Mouse (Mus musculus): ENCODE data around the gene Ammecr1. TPM values are rescaled to one million over a fixed set of nuclear protein-coding genes. Genes with fewer than 3 reads are reported as not detected.

The Ammecr1 gene
- polyA plus RNA-seq, 1 experiment from 2014 or later, result 11.0 TPM

GRCm38 (mm10) chrX:142972443-142972970, 6.0 kb upstream of the Ammecr1 start:
- 48% methylated on average over 7 of the region's 7 CpGs for WGBS

GRCm38 (mm10) chrX:142971759-142972158, 5.2 kb upstream of the Ammecr1 start:
- 83% methylated on average over 3 of the region's 3 CpGs for WGBS
- no peak overlapping the region for H3K9ac ChIP-seq

More at GRCm38 (mm10) chrX:142972443-142972970, 6.0 kb upstream of the Ammecr1 start:
- H3K9ac ChIP-seq, result no peak overlapping the region
- no peak overlapping the region for H3K4me3 ChIP-seq (replicated peaks)
- no peak overlapping the region for H3K27ac ChIP-seq
- no peaks in the 10 kb centered on the region for H3K9me3 ChIP-seq
- ATAC-seq, result peak; percentile 53; the same call in 1 of the 2 replicates
- no peaks in the 10 kb centered on the region for H3K4me1 ChIP-seq (replicated peaks)
- no peaks in the 10 kb centered on the region for H3K27me3 ChIP-seq (replicated peaks)
- H3K4me2 ChIP-seq (replicated peaks), result no peak overlapping the region
- no peaks in the 10 kb centered on the region for H3K36me3 ChIP-seq

GRCm38 (mm10) chrX:142967067-142967466, 539 bp upstream of the Ammecr1 start:
- Histone ChIP-seq H3K4me1 (replicated peaks) (no peaks in the 10 kb centered on the region), H3K4me3 (replicated peaks) (peak overlapping the region; percentile 61), H3K9ac (no peak overlapping the region), H3K27me3 (replicated peaks) (no peaks in the 10 kb centered on the region), H3K36me3 (no peaks in the 10 kb centered on the region), H3K9me3 (no peaks in the 10 kb centered on the region), H3K27ac (no peak overlapping the region), H3K4me2 (replicated peaks) (peak overlapping the region; percentile 49)
- 50% methylated on average over 7 of the region's 7 CpGs for WGBS
- ATAC-seq, result peak; percentile 42; the same call in 1 of the 2 replicates

More at GRCm38 (mm10) chrX:142971759-142972158, 5.2 kb upstream of the Ammecr1 start:
- H3K27me3 ChIP-seq (replicated peaks), result no peaks in the 10 kb centered on the region
- no peak overlapping the region for H3K4me3 ChIP-seq (replicated peaks)
- H3K27ac ChIP-seq, result no peak overlapping the region
- ATAC-seq, result no peak
- no peaks in the 10 kb centered on the region for H3K4me1 ChIP-seq (replicated peaks)
- no peaks in the 10 kb centered on the region for H3K36me3 ChIP-seq
- no peaks in the 10 kb centered on the region for H3K9me3 ChIP-seq
- no peak overlapping the region for H3K4me2 ChIP-seq (replicated peaks)

- Histone ChIP-seq H3K9me3 (no peaks in the 10 kb centered on the region), H3K9ac (peak overlapping the region; percentile 71), H3K27ac (0 out of 2 replicates have a peak overlapping the region, but pooled peaks have one; percentile 84), H3K27me3 (replicated peaks) (no peaks in the 10 kb centered on the region), H3K4me2 (replicated peaks) (peak overlapping the region; percentile 56), H3K36me3 (no peaks in the 10 kb centered on the region), H3K4me3 (replicated peaks) (peak overlapping the region; percentile 61), H3K4me1 (replicated peaks) (no peaks in the 10 kb centered on the region)
- WGBS, result 21% methylated on average over 23 of the region's 23 CpGs
- 0 out of 2 replicates have a peak, but pooled peaks have one; percentile 35 for ATAC-seq
Observed at GRCm38 (mm10) chrX:142965236-142966007, 1.1 kb downstream of the Ammecr1 start.

GRCm38 (mm10) chrX:142960434-142960833, 6.1 kb downstream of the Ammecr1 start:
- Histone ChIP-seq H3K9ac (no peak overlapping the region), H3K27ac (no peak overlapping the region), H3K4me1 (replicated peaks) (no peaks in the 10 kb centered on the region), H3K9me3 (no peaks in the 10 kb centered on the region), H3K36me3 (no peaks in the 10 kb centered on the region), H3K4me3 (replicated peaks) (no peak overlapping the region), H3K4me2 (replicated peaks) (no peak overlapping the region), H3K27me3 (replicated peaks) (no peaks in the 10 kb centered on the region)
- 87% methylated on average over 2 of the region's 2 CpGs for WGBS
- ATAC-seq, result no peak

- Histone ChIP-seq H3K9ac (no peak overlapping the region), H3K36me3 (no peaks in the 10 kb centered on the region), H3K4me3 (replicated peaks) (no peak overlapping the region), H3K9me3 (no peaks in the 10 kb centered on the region), H3K27ac (no peak overlapping the region), H3K27me3 (replicated peaks) (no peaks in the 10 kb centered on the region), H3K4me1 (replicated peaks) (no peaks in the 10 kb centered on the region), H3K4me2 (replicated peaks) (no peak overlapping the region)
- peak; percentile 47 for ATAC-seq
- 60% methylated on average over 4 of the region's 4 CpGs for WGBS
Observed at GRCm38 (mm10) chrX:142959674-142960307, 6.7 kb downstream of the Ammecr1 start.

- no peaks in the 10 kb centered on the region for H3K4me1 ChIP-seq (replicated peaks)
- no peak overlapping the region for H3K4me3 ChIP-seq (replicated peaks)
- WGBS, result 69% methylated on average over 4 of the region's 4 CpGs
- no peak overlapping the region for H3K27ac ChIP-seq
- ATAC-seq, result no peak
- no peaks in the 10 kb centered on the region for H3K36me3 ChIP-seq
- H3K9ac ChIP-seq, result no peak overlapping the region
- H3K4me2 ChIP-seq (replicated peaks), result no peak overlapping the region
- no peaks in the 10 kb centered on the region for H3K9me3 ChIP-seq
- no peaks in the 10 kb centered on the region for H3K27me3 ChIP-seq (replicated peaks)
Observed at GRCm38 (mm10) chrX:142928430-142928829, 38.1 kb downstream of the Ammecr1 start.

GRCm38 (mm10) chrX:142917394-142917793, 49.1 kb downstream of the Ammecr1 start:
- H3K27me3 ChIP-seq (replicated peaks), result no peaks in the 10 kb centered on the region
- no peaks in the 10 kb centered on the region for H3K36me3 ChIP-seq
- no peak overlapping the region for H3K4me3 ChIP-seq (replicated peaks)
- no peaks in the 10 kb centered on the region for H3K9me3 ChIP-seq
- WGBS, result 38% methylated on average over 3 of the region's 3 CpGs
- ATAC-seq, result no peak
- H3K4me1 ChIP-seq (replicated peaks), result no peaks in the 10 kb centered on the region
- H3K27ac ChIP-seq, result no peak overlapping the region
- H3K9ac ChIP-seq, result no peak overlapping the region
- no peak overlapping the region for H3K4me2 ChIP-seq (replicated peaks)

GRCm38 (mm10) chrX:142916719-142917118, 49.8 kb downstream of the Ammecr1 start:
- H3K27ac ChIP-seq, result no peak overlapping the region
- 73% methylated on average over 4 of the region's 4 CpGs for WGBS
- ATAC-seq, result no peak
- no peaks in the 10 kb centered on the region for H3K36me3 ChIP-seq
- H3K9me3 ChIP-seq, result no peaks in the 10 kb centered on the region
- no peak overlapping the region for H3K9ac ChIP-seq
- no peak overlapping the region for H3K4me3 ChIP-seq (replicated peaks)
- no peak overlapping the region for H3K4me2 ChIP-seq (replicated peaks)
- no peaks in the 10 kb centered on the region for H3K4me1 ChIP-seq (replicated peaks)
- no peaks in the 10 kb centered on the region for H3K27me3 ChIP-seq (replicated peaks)

- Histone ChIP-seq H3K9me3 (no peaks in the 10 kb centered on the region), H3K4me3 (replicated peaks) (no peak overlapping the region), H3K9ac (no peak overlapping the region), H3K27ac (no peak overlapping the region), H3K4me1 (replicated peaks) (no peaks in the 10 kb centered on the region), H3K27me3 (replicated peaks) (no peaks in the 10 kb centered on the region), H3K36me3 (no peaks in the 10 kb centered on the region), H3K4me2 (replicated peaks) (no peak overlapping the region)
- ATAC-seq, result no peak
Observed at GRCm38 (mm10) chrX:142914208-142914607, 52.3 kb downstream of the Ammecr1 start.

- Histone ChIP-seq H3K4me3 (replicated peaks) (no peak overlapping the region), H3K36me3 (no peaks in the 10 kb centered on the region), H3K27ac (no peak overlapping the region), H3K9me3 (no peaks in the 10 kb centered on the region), H3K9ac (no peak overlapping the region), H3K4me1 (replicated peaks) (no peaks in the 10 kb centered on the region), H3K27me3 (replicated peaks) (no peaks in the 10 kb centered on the region), H3K4me2 (replicated peaks) (no peak overlapping the region)
- 89% methylated on average over 8 of the region's 8 CpGs for WGBS
- no peak for ATAC-seq
Observed at GRCm38 (mm10) chrX:142903854-142904253, 62.7 kb downstream of the Ammecr1 start.

- Histone ChIP-seq H3K27ac (no peak overlapping the region), H3K9me3 (no peaks in the 10 kb centered on the region), H3K27me3 (replicated peaks) (peaks cover under 1% of the 10 kb centered on the region; the same call in 1 of the 2 replicates), H3K36me3 (no peaks in the 10 kb centered on the region), H3K4me1 (replicated peaks) (no peaks in the 10 kb centered on the region), H3K4me3 (replicated peaks) (no peak overlapping the region), H3K4me2 (replicated peaks) (no peak overlapping the region), H3K9ac (no peak overlapping the region)
- 45% methylated on average over 2 of the region's 2 CpGs for WGBS
- ATAC-seq, result peak; percentile 53
Observed at GRCm38 (mm10) chrX:142902599-142902998, 63.9 kb downstream of the Ammecr1 start.
